Mouse (Mus musculus) CH12.LX (cell line): ENCODE measurements at regions not wholly inside any gene's neighbourhood (a gene's known extent, or its start where the extent isn't known, plus 50 kb on each side); places are given as distances from the start of the nearest gene placed in this dataset.

Experiments
- DNase-seq: peaks from one replicate; pipeline ENCODE4 v3.0.0-alpha.2; 2013; ENCODE audit errors: extremely low read depth
- H3K27ac ChIP-seq: 2 replicates; pipeline ENCODE4 v1.5.1; 2012; ENCODE audit warnings: low read depth, mild to moderate bottlenecking, control low read depth, moderate library complexity; ENCODE audit not compliant: insufficient read depth
- H3K27me3 ChIP-seq: replicated peaks from 2 replicates; pipeline ENCODE3; 2012; ENCODE audit warnings: inconsistent platforms
- H3K36me3 ChIP-seq, 2 experiments: replicated peaks in 1 of 2; 2 replicates each; pipeline versions ENCODE3 to v1.6.1; 2012; ENCODE audit warnings: inconsistent platforms in 1 of 2, low read length in 1 of 2, mild to moderate bottlenecking in 1 of 2, mixed read lengths in 1 of 2, moderate library complexity in 1 of 2; ENCODE audit not compliant: control insufficient read depth in 1 of 2, insufficient read depth in 1 of 2
- H3K4me1 ChIP-seq, 2 experiments: 2 replicates each; pipeline ENCODE4 v1.6.1; 2012; ENCODE audit warnings: inconsistent platforms in 1 of 2, moderate library complexity in 1 of 2; ENCODE audit not compliant: insufficient read depth in 2 of 2, control insufficient read depth in 1 of 2
- H3K4me2 ChIP-seq: 2 replicates; pipeline ENCODE4 v1.6.1; 2012; ENCODE audit warnings: low read depth, mild to moderate bottlenecking, control low read depth; ENCODE audit not compliant: poor library complexity, insufficient read depth, severe bottlenecking
- H3K4me3 ChIP-seq, 3 experiments: fragments of 150-350 bp in 1 of 3; sonication (generic) in 1 of 3; replicated peaks in 1 of 3; 2 replicates each; pipeline versions ENCODE3 to v1.5.1; 2011 to 2012; ENCODE audit warnings: low read depth in 2 of 3, low read length in 2 of 3, mild to moderate bottlenecking in 2 of 3, moderate library complexity in 2 of 3, control low read depth in 1 of 3, improper control_type of control experiment in 1 of 3, inconsistent platforms in 1 of 3, mixed read lengths in 1 of 3; ENCODE audit not compliant: poor library complexity in 1 of 3
- H3K79me2 ChIP-seq: replicated peaks from 2 replicates; pipeline ENCODE4 v1.6.1; 2012; ENCODE audit warnings: mild to moderate bottlenecking, moderate library complexity; ENCODE audit not compliant: control insufficient read depth, poor library complexity, insufficient read depth, severe bottlenecking; ENCODE audit errors: extremely low read depth
- H3K9ac ChIP-seq: 2 replicates; pipeline ENCODE4 v1.6.1; 2012; ENCODE audit warnings: low read depth, mild to moderate bottlenecking, control low read depth, moderate library complexity; ENCODE audit not compliant: insufficient read depth
- H3K9me3 ChIP-seq: replicated peaks from 2 replicates; pipeline ENCODE3; 2012; ENCODE audit warnings: low read length, inconsistent platforms, mixed read lengths
- BHLHE40 ChIP-seq: IDR thresholded peaks from 2 replicates; pipeline ENCODE4 v1.6.1; 2011; ENCODE audit warnings: mild to moderate bottlenecking, low read depth, low read length, improper control_type of control experiment
- CHD2 ChIP-seq: IDR thresholded peaks from 2 replicates; pipeline ENCODE4 v1.6.1; 2011; ENCODE audit warnings: low read length, improper control_type of control experiment
- CTCF ChIP-seq, 2 experiments: IDR thresholded peaks in 1 of 2; conservative IDR thresholded peaks in 1 of 2; 2 replicates each; pipeline ENCODE4 v1.5.1; 2011 to 2012; ENCODE audit warnings: low read depth in 2 of 2, low read length in 2 of 2, improper control_type of control experiment in 1 of 2, inconsistent platforms in 1 of 2, mild to moderate bottlenecking in 1 of 2, moderate library complexity in 1 of 2
- E2F4 ChIP-seq: IDR thresholded peaks from 2 replicates; pipeline ENCODE4 v1.6.1; 2011; ENCODE audit warnings: low read depth, low read length, improper control_type of control experiment; ENCODE audit not compliant: insufficient replicate concordance
- ELF1 ChIP-seq: IDR thresholded peaks from 2 replicates; pipeline ENCODE4 v1.6.1; 2014; ENCODE audit warnings: low read depth, mild to moderate bottlenecking, inconsistent platforms, low read length, improper control_type of control experiment
- IRF4 ChIP-seq: IDR thresholded peaks from 2 replicates; pipeline ENCODE4 v1.6.1; 2014; ENCODE audit warnings: low read depth, mild to moderate bottlenecking, inconsistent platforms, low read length, improper control_type of control experiment
- JUND ChIP-seq: conservative IDR thresholded peaks from 2 replicates; pipeline ENCODE4 v1.6.1; 2011; ENCODE audit warnings: low read depth, low read length, improper control_type of control experiment
- MAX ChIP-seq: IDR thresholded peaks from 2 replicates; pipeline ENCODE4 v1.6.1; 2011; ENCODE audit warnings: low read length, improper control_type of control experiment
- MXI1 ChIP-seq: IDR thresholded peaks from 2 replicates; pipeline ENCODE4 v1.6.1; 2011; ENCODE audit warnings: mild to moderate bottlenecking, low read depth, low read length, improper control_type of control experiment
- PAX5 ChIP-seq: IDR thresholded peaks from 2 replicates; pipeline ENCODE4 v1.6.1; 2012; ENCODE audit warnings: low read length, inconsistent platforms, mixed read lengths
- POLR2A ChIP-seq: IDR thresholded peaks from 2 replicates; pipeline ENCODE4 v1.6.1; 2011; ENCODE audit warnings: low read depth, mild to moderate bottlenecking, improper control_type of control experiment, low read length
- POLR2AphosphoS2 ChIP-seq: IDR thresholded peaks from 2 replicates; pipeline ENCODE4 v1.6.1; 2011; ENCODE audit warnings: low read depth, low read length, improper control_type of control experiment
- RAD21 ChIP-seq: IDR thresholded peaks from 2 replicates; pipeline ENCODE4 v1.6.1; 2011; ENCODE audit warnings: low read depth, mild to moderate bottlenecking, low read length, improper control_type of control experiment, moderate library complexity
- SMC3 ChIP-seq: IDR thresholded peaks from 2 replicates; pipeline ENCODE4 v1.6.1; 2011; ENCODE audit warnings: low read depth, low read length, improper control_type of control experiment
- UBTF ChIP-seq: IDR thresholded peaks from 2 replicates; pipeline ENCODE4 v1.6.1; 2012; ENCODE audit warnings: low read depth, mild to moderate bottlenecking, inconsistent platforms, low read length, improper control_type of control experiment, moderate library complexity
- ZC3H11A ChIP-seq: IDR thresholded peaks from 2 replicates; pipeline ENCODE4 v1.6.1; 2012; ENCODE audit warnings: low read depth, mild to moderate bottlenecking, inconsistent platforms, low read length, improper control_type of control experiment
- ZKSCAN1 ChIP-seq: IDR thresholded peaks from 2 replicates; pipeline ENCODE4 v1.6.1; 2012; ENCODE audit warnings: low read depth, inconsistent platforms, low read length, improper control_type of control experiment, borderline replicate concordance
- ZMIZ1 ChIP-seq: IDR thresholded peaks from 2 replicates; pipeline ENCODE4 v1.6.1; 2012; ENCODE audit warnings: low read depth, mild to moderate bottlenecking, inconsistent platforms, low read length, improper control_type of control experiment
- ZNF384 ChIP-seq: IDR thresholded peaks from 2 replicates; pipeline ENCODE4 v1.6.1; 2012; ENCODE audit warnings: low read depth, low read length, improper control_type of control experiment, inconsistent platforms
- dilution Hi-C: fragments of 300-500 bp; cut with MboI; formaldehyde crosslinking; loops from 2 replicates; pipeline ENCODE4 v1.14.3; 2020; ENCODE audit warnings: low sequenced_read_pairs; ENCODE audit not compliant: extremely low pct_unique_long_range_greater_than_20kb, extremely low pct_ligation_motif_present
- in situ Hi-C: fragments of 300-500 bp; cut with MboI; formaldehyde crosslinking; loops from 3 replicates; pipeline ENCODE4 v1.14.3; 2019; ENCODE audit warnings: low sequenced_read_pairs, low pct_ligation_motif_present, low pct_unique_long_range_greater_than_20kb, mixed read lengths

- dilution Hi-C loops (no loop called here), in situ Hi-C loops (no loop called here)
- Histone ChIP-seq H3K9ac (no peak overlapping the region), H3K36me3 (no peaks in the 10 kb centered on the region), H3K9me3 (peaks cover 4% of the 10 kb centered on the region), H3K27ac (no peak overlapping the region), H3K27me3 (no peaks in the 10 kb centered on the region), H3K4me2 (no peak overlapping the region), H3K4me3 (no peak overlapping the region), H3K4me1 (peaks cover 0 to 3% of the 10 kb centered on the region in 2 experiments; a peak in 1 of 4 replicates), H3K79me2 (no peaks in the 10 kb centered on the region)
- no peak for TF ChIP-seq MXI1
- no peak for TF ChIP-seq RAD21
- no peak for TF ChIP-seq ZKSCAN1
- TF ChIP-seq PAX5 = no peak
- TF ChIP-seq IRF4 = no peak
- no peak for TF ChIP-seq CHD2
- TF ChIP-seq ELF1 = no peak
- TF ChIP-seq ZMIZ1 = no peak
- no peak for TF ChIP-seq UBTF
- TF ChIP-seq POLR2A = no peak
- no peak for TF ChIP-seq BHLHE40
- no peak for TF ChIP-seq JUND
- no peak for DNase-seq
Measured at GRCm38 (mm10) chr9:59232682-59233081, 58.7 kb upstream of the Adpgk start.

GRCm38 (mm10) chr9:59231947-59232346 lies 59.4 kb upstream of the Adpgk start:
- Histone ChIP-seq H3K36me3 (no peaks in the 10 kb centered on the region), H3K27me3 (no peaks in the 10 kb centered on the region), H3K4me1 (no peaks in the 10 kb centered on the region; a peak in 1 of 4 replicates), H3K79me2 (no peaks in the 10 kb centered on the region), H3K9me3 (peaks cover 4% of the 10 kb centered on the region), H3K27ac (no peak overlapping the region), H3K4me2 (no peak overlapping the region), H3K4me3 (no peak overlapping the region), H3K9ac (no peak overlapping the region)
- TF ChIP-seq POLR2AphosphoS2 = no peak
- TF ChIP-seq ZKSCAN1 = no peak
- no peak for TF ChIP-seq MAX
- no peak for TF ChIP-seq E2F4
- TF ChIP-seq ELF1 = no peak
- no peak for TF ChIP-seq ZNF384
- no peak for TF ChIP-seq SMC3
- TF ChIP-seq CTCF (conservative IDR thresholded peaks at IDR 0.05 in 1 of 2, IDR thresholded peaks at IDR 0.05 in 1 of 2; ENCODE audit: low read depth in 2 of 2, low read length in 2 of 2) = no peak
- TF ChIP-seq ZC3H11A = no peak
- TF ChIP-seq RAD21 = no peak
- no peak for DNase-seq
- in situ Hi-C loops (no loop called here), dilution Hi-C loops (no loop called here)
